Mouse (Mus musculus) C2C12 (cell line): ENCODE results near the gene Cald1. TPM values are rescaled to one million over a fixed set of nuclear protein-coding genes. Genes with fewer than 3 reads are reported as not detected.

Source experiments
- H3K27me3 ChIP-seq: one replicate; pipeline ENCODE4 v1.6.1; 2011; ENCODE audit not compliant: control insufficient read depth, insufficient read depth, insufficient read length
- H3K36me3 ChIP-seq: one replicate; pipeline ENCODE4 v1.6.1; 2011; ENCODE audit not compliant: control insufficient read depth, insufficient read depth
- H3K4me3 ChIP-seq: one replicate; pipeline ENCODE4 v1.5.1; 2011; ENCODE audit warnings: mild to moderate bottlenecking, control low read depth; ENCODE audit not compliant: poor library complexity, insufficient read depth, severe bottlenecking
- H3K79me2 ChIP-seq: one replicate; pipeline ENCODE4 v1.6.1; 2011; ENCODE audit not compliant: control insufficient read depth, insufficient read depth
- H3K79me3 ChIP-seq: one replicate; pipeline ENCODE4 v1.6.1; 2011; ENCODE audit warnings: low read depth, control low read depth
- H3ac ChIP-seq: one replicate; pipeline ENCODE3; 2011; ENCODE audit warnings: low read depth; ENCODE audit not compliant: control insufficient read depth, insufficient read length
- CEBPB ChIP-seq: IDR thresholded peaks from one replicate; pipeline ENCODE4 v1.6.1; 2011; ENCODE audit warnings: low read depth, mild to moderate bottlenecking, control low read depth, moderate library complexity
- CTCF ChIP-seq: IDR thresholded peaks from one replicate; pipeline ENCODE4 v1.5.1; 2011; ENCODE audit not compliant: control insufficient read depth, insufficient read depth, insufficient read length
- FOSL1 ChIP-seq: IDR thresholded peaks from one replicate; pipeline ENCODE4 v1.8.0; 2011; ENCODE audit warnings: mild to moderate bottlenecking, low read length; ENCODE audit not compliant: poor library complexity, insufficient read depth, severe bottlenecking
- MAX ChIP-seq: IDR thresholded peaks from one replicate; pipeline ENCODE4 v1.6.1; 2011; ENCODE audit warnings: mild to moderate bottlenecking, control low read depth
- MYOD1 ChIP-seq: IDR thresholded peaks from one replicate; pipeline ENCODE4 v1.6.1; 2011; ENCODE audit warnings: low read depth; ENCODE audit not compliant: control insufficient read depth, insufficient read length
- MYOG ChIP-seq: IDR thresholded peaks from one replicate; pipeline ENCODE4 v1.6.1; 2011; ENCODE audit not compliant: control insufficient read depth, insufficient read length; ENCODE audit errors: extremely low read depth
- USF1 ChIP-seq: IDR thresholded peaks from one replicate; pipeline ENCODE4 v1.6.1; 2011; ENCODE audit warnings: low read depth, mild to moderate bottlenecking, control low read depth, moderate library complexity
- polyA plus RNA-seq: library from polyadenylated mRNA; unstranded; fragments of >200 nt; fragmentation: generic; extraction: Trizol; gene quantifications from one replicate; pipeline ENCODE4 v1.2.1, GENCODE M21; 2012; ENCODE audit warnings: missing spikeins

Gene Cald1
- polyA plus RNA-seq, 1 experiment, result 180 TPM

DNA sequence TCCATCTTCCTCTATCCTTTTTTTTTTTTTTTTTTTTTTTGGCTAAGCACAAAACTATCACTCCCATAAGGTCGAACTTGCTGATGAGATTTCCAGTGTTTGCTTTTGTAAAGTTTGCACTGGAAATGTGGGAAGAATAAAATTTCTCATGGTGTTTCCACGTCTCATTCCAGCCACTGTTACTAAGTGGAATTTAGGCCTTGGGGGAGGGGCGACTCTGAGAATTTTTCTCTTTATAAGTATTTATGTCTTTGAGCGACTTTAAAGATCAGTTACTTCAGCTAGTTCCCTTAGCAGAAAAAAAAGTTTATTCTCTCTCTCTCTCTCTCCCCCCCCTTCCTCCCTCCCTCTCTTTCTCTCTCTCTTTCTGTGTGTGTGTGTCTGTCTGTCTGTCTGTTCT lies 8.1 kb downstream of the Cald1 start:
- H3K27me3 ChIP-seq, result no peaks in the 10 kb centered on the region
- peaks cover 95% of the 10 kb centered on the region for H3K79me2 ChIP-seq
- H3K4me3 ChIP-seq, result no peak overlapping the region
- H3K36me3 ChIP-seq, result peaks cover 13% of the 10 kb centered on the region
- no peak overlapping the region for H3ac ChIP-seq
- peaks cover 70% of the 10 kb centered on the region for H3K79me3 ChIP-seq
- TF ChIP-seq FOSL1, result no peak
- no peak for TF ChIP-seq CTCF
- TF ChIP-seq CEBPB, result no peak
- no peak for TF ChIP-seq MYOD1
- TF ChIP-seq MAX, result no peak
- TF ChIP-seq MYOG, result no peak

DNA sequence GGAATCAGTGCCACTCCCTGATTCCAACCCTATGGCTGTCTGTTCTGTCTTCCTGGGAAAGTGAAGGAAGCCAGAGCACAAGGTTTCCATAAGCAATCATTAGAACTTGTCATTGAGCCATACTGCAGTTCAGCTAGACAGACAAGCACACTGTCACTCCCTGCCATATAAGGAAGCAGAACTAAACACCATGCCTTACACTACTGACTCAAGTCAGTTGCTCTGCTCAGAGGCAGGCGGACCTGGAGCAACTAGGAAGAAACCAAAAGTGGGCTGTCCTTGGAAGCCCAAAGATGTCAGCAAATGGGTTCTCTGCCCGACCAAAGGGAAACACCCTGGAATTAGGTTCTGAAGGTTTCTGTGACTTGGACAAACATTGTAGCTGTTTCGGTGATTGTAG lies 10.3 kb downstream of the Cald1 start:
- peaks cover 70% of the 10 kb centered on the region for H3K79me3 ChIP-seq
- peak overlapping the region; percentile 4 for H3ac ChIP-seq
- H3K27me3 ChIP-seq, result no peaks in the 10 kb centered on the region
- H3K36me3 ChIP-seq, result peaks cover 18% of the 10 kb centered on the region
- no peak overlapping the region for H3K4me3 ChIP-seq
- TF ChIP-seq MAX (no peak), CTCF (no peak), FOSL1 (no peak), USF1 (no peak), CEBPB (no peak), MYOG (no peak), MYOD1 (no peak)
- H3K79me2 ChIP-seq, result peaks cover 95% of the 10 kb centered on the region

DNA sequence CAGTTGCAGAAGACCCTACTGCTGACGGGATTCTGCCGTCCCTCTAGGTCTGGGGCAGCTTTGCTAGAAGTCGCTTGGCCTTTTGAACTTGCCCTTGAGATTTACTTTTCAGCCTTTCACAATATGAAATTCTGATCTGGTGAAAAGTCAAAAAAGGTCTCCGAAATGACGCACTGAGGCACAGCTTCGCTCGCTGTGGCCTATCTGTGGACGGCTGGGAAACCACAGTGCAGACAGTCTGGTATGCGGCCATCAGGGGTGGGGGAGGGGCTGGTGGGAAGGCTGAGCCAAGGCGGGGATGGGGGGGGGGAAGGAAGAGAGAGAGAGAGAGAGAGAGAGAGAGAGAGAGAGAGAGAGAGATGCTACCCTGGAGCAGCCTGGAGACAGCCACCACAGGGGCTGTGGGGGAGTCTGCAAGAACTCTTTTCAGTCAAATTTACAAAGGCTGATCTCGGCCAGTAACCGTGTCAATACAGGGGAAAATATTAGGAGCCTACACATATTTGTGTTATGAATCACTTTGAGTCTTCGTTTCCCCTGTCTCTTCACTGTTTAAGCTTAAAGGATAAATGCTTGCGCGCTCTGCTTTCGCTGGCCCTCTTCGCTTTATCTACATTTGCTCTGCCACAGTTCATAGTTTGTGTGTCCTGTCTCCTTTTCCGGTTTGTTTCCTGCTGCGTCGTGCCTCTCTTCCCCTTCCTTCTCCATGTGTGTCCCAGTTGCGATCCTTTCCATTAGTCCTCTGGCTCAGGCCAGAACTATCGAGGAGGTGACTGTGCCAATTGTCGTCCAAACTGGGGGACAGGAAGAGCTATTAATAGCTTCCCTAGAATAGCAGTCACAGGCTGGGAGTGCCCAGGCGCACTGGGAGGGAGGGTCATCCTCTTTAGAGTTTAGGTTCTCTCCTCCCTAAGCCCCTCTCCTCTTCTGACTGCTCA lies 11.9 kb downstream of the Cald1 start:
- Histone ChIP-seq H3K36me3 (peaks cover 14% of the 10 kb centered on the region), H3K79me3 (peaks cover 67% of the 10 kb centered on the region), H3K79me2 (peaks cover 95% of the 10 kb centered on the region), H3ac (peak overlapping the region; percentile 41), H3K27me3 (no peaks in the 10 kb centered on the region), H3K4me3 (no peak overlapping the region)
- no peak for TF ChIP-seq MYOG
- TF ChIP-seq CEBPB, result peak; percentile 85
- TF ChIP-seq MAX, result no peak
- no peak for TF ChIP-seq CTCF
- peak; percentile 55 for TF ChIP-seq FOSL1
- TF ChIP-seq USF1, result no peak
- no peak for TF ChIP-seq MYOD1

DNA sequence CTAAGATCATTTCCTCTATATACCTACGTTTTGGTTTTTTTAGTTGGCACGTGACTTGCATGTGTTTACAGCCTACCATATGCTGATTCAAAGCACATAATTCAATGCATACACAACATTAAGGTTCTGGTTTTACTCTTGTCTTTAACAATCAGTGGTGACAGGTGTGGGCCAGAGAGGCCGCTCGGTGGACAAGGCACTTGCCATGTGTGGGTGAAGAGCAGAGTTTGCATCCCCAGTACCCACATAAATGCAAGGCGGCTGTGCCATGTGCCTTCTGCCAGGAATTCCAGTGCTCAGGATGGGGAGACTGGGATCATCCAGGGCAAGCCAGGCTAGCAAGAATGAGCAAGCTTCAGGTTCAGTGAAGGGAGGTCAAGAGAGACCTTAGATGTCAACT lies 14.8 kb downstream of the Cald1 start:
- Histone ChIP-seq H3K27me3 (no peaks in the 10 kb centered on the region), H3K4me3 (no peak overlapping the region), H3K79me3 (peaks cover 63% of the 10 kb centered on the region), H3K36me3 (peaks cover 17% of the 10 kb centered on the region), H3K79me2 (peaks cover 95% of the 10 kb centered on the region), H3ac (no peak overlapping the region)
- TF ChIP-seq MYOD1, result no peak
- TF ChIP-seq USF1, result no peak
- TF ChIP-seq MAX, result no peak
- TF ChIP-seq FOSL1, result no peak
- no peak for TF ChIP-seq MYOG
- TF ChIP-seq CTCF, result no peak
- TF ChIP-seq CEBPB, result no peak

DNA sequence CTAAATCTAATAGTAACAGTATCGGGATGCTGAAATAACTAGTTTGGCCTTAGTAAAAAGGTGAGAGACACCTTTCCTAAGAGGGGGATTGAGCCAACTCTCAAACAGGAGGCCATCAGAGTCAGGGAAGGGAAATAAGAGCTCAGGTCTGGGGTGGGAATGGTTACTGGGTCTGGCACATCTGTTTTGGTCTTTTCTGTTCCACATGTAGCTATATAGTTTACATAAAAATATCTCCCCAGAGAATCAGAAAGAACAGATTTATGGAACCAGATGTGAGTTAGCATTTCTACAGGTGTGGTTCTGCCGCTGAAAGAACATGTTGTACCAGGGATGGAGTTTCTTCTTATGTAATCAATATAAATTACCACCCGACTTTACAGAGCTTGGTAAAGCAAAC lies 17.1 kb downstream of the Cald1 start:
- peaks cover 70% of the 10 kb centered on the region for H3K79me3 ChIP-seq
- no peak for TF ChIP-seq CTCF
- no peak for TF ChIP-seq USF1
- TF ChIP-seq MYOG, result no peak
- TF ChIP-seq MAX, result no peak
- no peak for TF ChIP-seq CEBPB
- TF ChIP-seq FOSL1, result no peak
- H3ac ChIP-seq, result no peak overlapping the region
- no peaks in the 10 kb centered on the region for H3K27me3 ChIP-seq
- H3K4me3 ChIP-seq, result no peak overlapping the region
- H3K36me3 ChIP-seq, result peaks cover 17% of the 10 kb centered on the region
- peaks cover 97% of the 10 kb centered on the region for H3K79me2 ChIP-seq
